Mouse (Mus musculus): ENCODE measurements around the gene Ofd1.

DNA sequence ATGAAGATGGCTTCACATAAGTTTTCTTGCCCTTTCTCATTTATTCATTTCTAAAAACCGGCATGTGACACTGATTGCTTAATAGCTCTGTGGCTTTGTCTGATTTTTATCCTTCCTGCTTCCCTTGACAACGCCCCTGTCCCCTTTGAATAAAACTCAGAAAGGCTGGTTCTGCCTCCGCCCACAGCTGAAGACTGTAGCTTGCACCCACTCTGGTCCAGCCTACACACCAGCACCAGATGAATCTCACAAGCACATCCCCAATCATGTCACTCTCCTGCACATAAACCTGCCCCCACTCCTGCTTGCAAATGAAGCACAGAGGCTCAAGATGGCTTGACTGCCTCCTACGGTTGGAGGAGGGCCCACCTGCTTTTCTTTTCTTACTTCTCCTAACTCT lies 80.0 kb downstream of the Ofd1 start:
- no peak for TF ChIP-seq CTCF (IDR thresholded peaks at IDR 0.05; ENCODE audit: low read depth)
- TF ChIP-seq EP300 (IDR thresholded peaks at IDR 0.05; ENCODE audit: low read depth) = no peak
